Mouse (Mus musculus) C2C12 (cell line): ENCODE results near the gene Gm43064.

Experiments used
- CEBPB ChIP-seq: IDR thresholded peaks from one replicate; pipeline ENCODE4 v1.6.1; 2011; ENCODE audit warnings: low read depth, mild to moderate bottlenecking, control low read depth, moderate library complexity
- CTCF ChIP-seq: IDR thresholded peaks from one replicate; pipeline ENCODE4 v1.5.1; 2011; ENCODE audit not compliant: control insufficient read depth, insufficient read depth, insufficient read length
- FOSL1 ChIP-seq: IDR thresholded peaks from one replicate; pipeline ENCODE4 v1.8.0; 2011; ENCODE audit warnings: mild to moderate bottlenecking, low read length; ENCODE audit not compliant: poor library complexity, insufficient read depth, severe bottlenecking
- MYOD1 ChIP-seq: IDR thresholded peaks from one replicate; pipeline ENCODE4 v1.6.1; 2011; ENCODE audit warnings: low read depth; ENCODE audit not compliant: control insufficient read depth, insufficient read length
- MYOG ChIP-seq: IDR thresholded peaks from one replicate; pipeline ENCODE4 v1.6.1; 2011; ENCODE audit not compliant: control insufficient read depth, insufficient read length; ENCODE audit errors: extremely low read depth
- USF1 ChIP-seq: IDR thresholded peaks from one replicate; pipeline ENCODE4 v1.6.1; 2011; ENCODE audit warnings: low read depth, mild to moderate bottlenecking, control low read depth, moderate library complexity

DNA sequence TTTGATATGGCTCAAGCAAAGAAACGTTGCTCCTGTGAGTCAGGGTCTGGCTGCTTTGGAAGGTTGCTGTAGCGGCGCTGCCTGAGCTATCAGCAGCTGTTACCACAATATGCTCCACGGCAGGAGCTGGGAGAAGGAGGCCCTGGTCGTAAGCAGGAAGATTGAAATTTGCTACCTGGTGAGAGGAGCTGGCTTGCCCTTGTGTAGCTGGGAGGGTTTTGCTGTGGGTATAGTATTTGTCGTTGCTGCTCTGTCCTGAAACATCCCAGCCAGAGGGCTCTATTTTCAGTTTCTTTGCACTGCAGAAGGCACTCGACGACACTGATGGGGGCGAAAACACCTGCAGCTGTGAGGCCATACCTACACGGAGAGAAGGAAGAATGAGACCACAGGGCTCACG lies 31.4 kb upstream of the Gm43064 start:
- TF ChIP-seq FOSL1 (no peak), USF1 (no peak), CTCF (no peak), MYOD1 (no peak), CEBPB (no peak), MYOG (no peak)
